Mouse (Mus musculus) liver, embryonic 14.5 days (tissue): ENCODE data around the gene Pomgnt2.

Experiments
- CTCF ChIP-seq: IDR thresholded peaks from 2 replicates; pipeline ENCODE4 v1.5.1; 2016; ENCODE audit warnings: antibody characterized with exemption, low read depth, control low read depth
- EP300 ChIP-seq: IDR thresholded peaks from 2 replicates; pipeline ENCODE4 v1.6.1; 2016; ENCODE audit warnings: antibody characterized with exemption, low read depth

DNA sequence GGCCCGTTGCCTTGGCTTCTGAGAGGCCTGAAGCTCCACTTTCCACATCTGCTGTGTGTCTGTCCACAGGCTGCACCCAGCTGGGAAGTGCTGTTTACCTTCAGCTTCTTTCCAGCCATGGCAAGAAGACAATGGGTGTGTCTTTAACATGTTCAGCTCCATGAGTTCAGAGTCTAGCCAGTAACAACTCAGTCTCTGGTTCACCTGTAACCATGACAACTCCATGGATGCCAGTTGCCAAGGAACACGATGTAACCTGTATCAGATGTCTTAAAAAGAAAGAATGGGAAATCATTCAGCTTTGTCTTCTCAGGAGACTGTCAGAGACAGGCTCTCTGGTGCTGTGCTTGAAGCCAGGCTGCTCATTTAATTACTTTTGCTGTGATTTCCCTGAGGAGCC, 12.0 kb upstream of the Pomgnt2 start:
- TF ChIP-seq EP300 (no peak), CTCF (no peak)
